Mouse (Mus musculus) spleen, postnatal 36 days (tissue): ENCODE results near the gene Lurap1.
A peak's percentile ranks its signal among the peaks of the same experiment; 100 is the strongest.

ENCODE experiments used
- DNase-seq, 2 experiments: peaks; one replicate each; pipeline ENCODE4 v3.0.0; 2022; ENCODE audit warnings: low spot score in 2 of 2, mixed read lengths in 1 of 2

Gene Lurap1

GRCm38 (mm10) chr4:116151238-116151637, at the start of gene Lurap1:
TSS of gene Lurap1 (minus strand) at chr4:116151338.
- no peak for DNase-seq

DNA sequence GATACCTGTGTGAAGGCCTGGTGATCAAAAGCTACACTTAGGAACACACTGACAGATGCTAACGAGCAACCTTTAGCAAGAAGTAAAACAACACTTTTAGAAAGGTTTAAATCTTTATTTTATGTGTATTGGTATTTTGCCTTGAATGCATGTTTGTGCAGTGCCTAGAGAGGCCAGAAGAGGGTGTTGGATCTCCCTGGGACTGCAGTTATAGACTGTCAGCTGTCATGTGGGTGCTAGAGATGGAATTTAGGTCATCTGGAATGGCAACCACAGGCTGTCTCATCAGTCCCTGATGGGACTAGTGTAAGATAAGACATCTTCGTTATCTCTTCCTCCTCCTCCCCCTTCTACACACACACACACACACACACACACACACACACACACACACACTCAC, 47.3 kb upstream of the Lurap1 start:
- DNase-seq = no peak

DNA sequence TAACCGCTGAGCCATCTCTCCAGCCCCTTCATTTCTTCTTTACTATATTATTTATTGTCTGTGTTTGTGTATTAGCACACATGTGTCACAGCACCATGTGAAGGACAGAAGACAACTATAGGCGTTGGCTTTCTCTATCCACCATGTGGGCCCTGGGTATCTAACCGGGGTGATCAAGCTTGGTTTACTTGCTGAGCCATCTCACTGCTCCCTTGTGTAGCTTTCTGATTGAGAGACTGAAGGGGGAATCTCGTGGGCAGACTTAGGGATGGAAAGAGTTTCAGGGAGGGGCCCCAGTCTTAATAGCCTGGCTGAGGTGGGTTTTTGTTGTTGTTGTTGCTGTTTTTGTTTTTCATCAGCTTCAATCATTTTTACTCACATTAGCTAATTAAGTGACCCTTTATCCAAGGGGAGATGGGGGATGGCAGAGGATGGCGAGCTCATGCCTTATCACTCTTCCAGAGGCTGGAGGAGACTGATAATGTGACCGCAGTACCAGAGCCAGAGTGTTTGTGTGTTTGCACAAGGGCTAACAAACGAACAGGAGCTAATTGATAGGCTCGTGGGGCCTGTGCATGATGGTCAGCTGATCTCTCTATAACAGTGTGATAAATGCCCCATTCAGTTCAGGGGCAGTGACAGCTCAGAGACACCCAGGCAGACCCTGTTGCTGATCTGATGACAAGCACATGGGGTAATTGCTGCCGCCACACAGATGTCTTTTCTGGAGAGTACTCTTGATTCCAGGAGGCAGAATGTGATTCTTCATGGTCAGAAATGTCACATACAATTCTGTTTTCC, 42.6 kb upstream of the Lurap1 start:
- DNase-seq = peak; percentile 8 to 31

DNA sequence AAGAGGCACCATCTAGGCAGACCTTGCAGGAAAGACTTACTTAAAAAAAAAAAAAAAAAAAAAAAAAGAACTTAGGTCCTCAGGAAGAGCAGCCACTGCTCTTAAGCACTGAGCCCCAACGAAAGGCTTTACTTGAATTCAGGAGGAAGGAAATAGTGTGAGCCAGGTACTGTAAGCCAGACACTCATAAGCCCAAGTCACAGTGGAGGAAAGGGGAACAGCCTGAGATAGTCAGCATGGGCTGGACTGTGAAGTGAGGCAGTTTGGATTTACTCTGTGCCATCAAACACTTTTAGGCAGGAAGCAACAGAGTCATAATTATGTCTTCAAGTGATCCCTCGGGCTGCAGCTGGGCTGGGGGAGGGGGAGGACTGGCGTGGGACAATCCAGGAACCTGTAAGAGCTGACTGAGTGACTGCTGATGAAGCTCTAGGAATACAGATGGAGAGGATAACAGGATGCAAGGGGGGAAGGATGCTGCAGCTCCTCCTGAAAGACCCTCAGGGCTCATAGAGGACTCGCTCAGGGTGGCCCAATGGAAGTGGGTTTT, 41.2 kb upstream of the Lurap1 start:
- DNase-seq = no peak

DNA sequence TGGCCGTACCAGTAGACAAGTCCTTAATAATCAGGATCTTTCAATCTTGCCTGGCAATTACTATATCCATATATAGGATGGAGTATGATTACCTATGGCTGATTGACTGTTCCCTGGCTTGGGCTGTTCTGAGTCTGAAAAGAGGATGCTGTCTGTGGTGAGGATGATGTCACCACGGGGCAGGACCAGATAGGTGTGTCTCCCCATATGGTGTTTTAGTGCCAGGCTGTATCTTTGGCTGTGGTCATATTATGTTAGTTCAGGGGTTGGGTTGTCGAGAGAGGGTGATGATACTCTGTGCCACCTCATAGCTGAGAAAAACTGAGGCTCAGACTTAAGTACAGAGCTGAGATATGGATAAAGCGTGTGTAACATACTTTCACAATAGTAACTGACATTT, 33.9 kb upstream of the Lurap1 start:
- DNase-seq = no peak

DNA sequence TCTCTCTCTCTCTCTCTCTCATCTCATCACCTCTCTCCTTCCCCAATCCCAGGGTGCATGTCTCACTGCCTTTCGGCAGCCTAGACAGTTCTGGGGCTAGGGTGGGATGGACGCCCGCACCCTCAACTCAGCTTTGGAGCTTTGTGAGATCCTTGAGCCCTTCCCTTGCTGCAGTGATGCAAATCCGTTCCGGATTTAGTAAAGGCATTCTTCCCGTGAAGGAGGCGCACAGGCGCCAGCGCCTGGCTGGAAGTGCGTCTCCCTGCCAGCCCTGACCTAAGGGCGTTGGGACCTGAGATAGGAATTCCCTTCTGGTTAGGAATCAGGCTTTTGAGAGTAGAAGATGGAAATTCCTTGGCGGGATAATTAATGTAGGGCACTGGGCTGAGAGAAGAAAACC, 31.6 kb upstream of the Lurap1 start:
- no peak for DNase-seq

GRCm38 (mm10) chr4:116182079-116182478, 30.9 kb upstream of the Lurap1 start:
- DNase-seq = no peak

DNA sequence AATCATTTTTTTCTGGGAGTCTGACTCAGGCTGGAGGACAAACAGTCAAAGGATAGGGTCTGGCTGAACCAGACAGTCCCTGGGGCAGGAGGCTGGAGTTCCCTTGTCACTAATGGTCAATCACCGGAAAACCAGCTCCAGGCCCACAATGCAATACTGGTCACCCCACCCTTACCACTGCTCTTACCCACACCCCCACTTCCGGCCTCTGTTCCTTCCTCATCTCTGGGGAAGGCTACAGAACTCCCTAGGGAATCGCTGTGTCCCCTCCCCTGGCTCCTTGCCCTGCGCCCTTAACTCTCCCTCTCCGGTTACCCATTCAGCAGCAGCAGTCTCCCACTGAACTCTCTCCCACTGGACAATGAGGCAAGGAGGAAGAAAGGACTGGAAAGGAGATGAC, 26.0 kb upstream of the Lurap1 start:
- DNase-seq = peak; percentile 65 to 70

DNA sequence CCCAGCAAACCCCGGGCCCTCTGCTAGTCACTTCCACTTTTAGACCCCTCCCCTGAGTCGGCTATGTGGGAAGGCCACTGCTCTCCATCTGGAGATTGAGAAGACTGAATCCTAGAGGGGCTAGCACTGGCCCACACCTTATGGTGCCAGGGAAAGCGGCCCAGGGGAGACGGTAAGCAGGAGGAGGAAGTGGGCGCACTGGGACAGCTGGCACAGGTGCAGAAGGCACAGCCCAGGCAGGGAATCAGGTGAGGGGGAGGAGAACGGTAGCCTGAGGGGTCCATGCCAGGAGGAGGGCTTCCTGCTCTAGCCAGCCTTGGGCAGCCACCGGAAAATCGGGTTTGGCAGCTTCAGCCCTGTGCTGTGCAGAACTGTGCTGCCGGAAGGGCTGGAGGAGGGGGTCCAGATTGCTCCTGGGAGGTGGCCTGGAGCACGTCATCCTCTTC, 25.4 kb upstream of the Lurap1 start:
- peak; percentile 27 to 28 for DNase-seq

- DNase-seq = no peak
Measured at GRCm38 (mm10) chr4:116175711-116176542, 24.8 kb upstream of the Lurap1 start.

DNA sequence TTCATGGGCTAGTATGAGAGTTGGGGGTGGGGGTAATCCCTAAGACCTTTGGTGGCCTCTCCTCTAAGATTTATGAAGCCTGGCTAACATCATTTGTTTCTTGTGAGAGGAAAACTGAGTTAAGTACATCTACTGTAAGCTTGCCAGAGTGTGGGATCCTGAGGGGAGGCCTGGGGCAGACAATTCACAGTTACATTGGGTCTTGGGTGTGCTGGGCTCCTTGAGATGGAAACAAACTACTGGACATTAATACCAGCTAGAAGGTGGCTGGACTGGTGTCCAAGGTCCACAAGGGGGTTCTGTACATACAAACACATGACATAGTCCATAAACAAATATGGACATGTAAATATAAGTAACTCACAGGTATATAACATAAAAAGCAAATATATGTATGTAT, 24.0 kb upstream of the Lurap1 start:
- DNase-seq = no peak

GRCm38 (mm10) chr4:116174466-116175116, 23.5 kb upstream of the Lurap1 start:
- no peak for DNase-seq

DNA sequence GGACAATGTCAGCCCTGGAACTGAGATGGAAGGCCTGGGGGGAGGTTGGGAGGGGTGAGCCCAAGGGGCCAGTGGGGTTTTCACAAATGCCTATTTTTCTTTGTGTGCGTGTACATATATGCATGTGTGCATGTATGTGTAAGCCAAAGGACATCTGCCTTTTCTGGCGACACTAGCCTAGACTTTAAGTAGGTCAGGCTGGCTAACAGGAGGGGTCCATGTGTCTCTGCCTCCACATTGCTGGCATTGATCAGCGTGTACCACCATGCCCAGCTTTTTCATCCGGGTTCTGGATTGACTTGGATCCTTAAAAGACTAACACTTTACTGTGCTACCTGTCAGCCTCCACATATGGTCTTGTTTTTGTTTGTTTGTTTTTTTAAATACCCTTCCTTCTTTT, 22.6 kb upstream of the Lurap1 start:
- no peak for DNase-seq

DNA sequence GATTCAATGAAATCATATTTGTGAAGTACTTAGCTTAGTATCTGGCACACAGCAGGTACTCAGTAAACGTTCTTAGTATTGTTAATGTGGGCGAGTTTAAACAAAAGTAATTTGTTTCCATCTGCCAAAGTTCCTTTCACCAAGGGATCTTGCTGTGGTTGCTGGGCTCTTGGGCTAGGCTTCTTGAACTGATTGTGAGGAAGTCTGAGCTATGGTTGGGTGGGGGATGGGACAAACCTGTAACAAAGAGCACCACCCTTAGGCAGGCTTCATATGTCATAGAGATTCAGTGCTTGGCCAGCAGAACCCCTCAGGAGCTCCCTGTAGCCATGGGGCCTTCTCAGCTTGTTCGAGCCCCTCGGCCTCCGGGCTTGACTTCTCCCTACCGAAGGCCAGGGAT, 21.9 kb upstream of the Lurap1 start, which contains the start of the genes 1700042G07Rik and Gm49337:
Gene 1700042G07Rik (plus strand): TSS at position 301 of the 400 bp plus-strand sequence.
Gene Gm49337 (plus strand): TSS at position 313 of the 400 bp plus-strand sequence.
- DNase-seq = no peak

DNA sequence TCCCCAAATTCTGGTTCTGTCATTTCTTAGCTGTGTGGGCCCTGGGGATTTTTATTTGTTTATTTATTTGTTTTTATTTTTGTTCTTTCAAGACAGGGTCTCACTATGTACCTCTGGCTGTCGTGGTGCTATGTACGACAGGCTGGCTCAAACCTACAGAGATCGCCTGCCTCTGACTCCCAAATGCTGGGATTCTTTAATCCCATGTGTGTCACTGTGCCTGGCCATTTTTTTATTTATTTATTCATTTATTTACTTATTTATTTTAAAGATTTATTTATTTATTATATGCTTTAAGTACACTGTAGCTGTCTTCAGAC, 18.2 kb upstream of the Lurap1 start:
- DNase-seq = no peak

DNA sequence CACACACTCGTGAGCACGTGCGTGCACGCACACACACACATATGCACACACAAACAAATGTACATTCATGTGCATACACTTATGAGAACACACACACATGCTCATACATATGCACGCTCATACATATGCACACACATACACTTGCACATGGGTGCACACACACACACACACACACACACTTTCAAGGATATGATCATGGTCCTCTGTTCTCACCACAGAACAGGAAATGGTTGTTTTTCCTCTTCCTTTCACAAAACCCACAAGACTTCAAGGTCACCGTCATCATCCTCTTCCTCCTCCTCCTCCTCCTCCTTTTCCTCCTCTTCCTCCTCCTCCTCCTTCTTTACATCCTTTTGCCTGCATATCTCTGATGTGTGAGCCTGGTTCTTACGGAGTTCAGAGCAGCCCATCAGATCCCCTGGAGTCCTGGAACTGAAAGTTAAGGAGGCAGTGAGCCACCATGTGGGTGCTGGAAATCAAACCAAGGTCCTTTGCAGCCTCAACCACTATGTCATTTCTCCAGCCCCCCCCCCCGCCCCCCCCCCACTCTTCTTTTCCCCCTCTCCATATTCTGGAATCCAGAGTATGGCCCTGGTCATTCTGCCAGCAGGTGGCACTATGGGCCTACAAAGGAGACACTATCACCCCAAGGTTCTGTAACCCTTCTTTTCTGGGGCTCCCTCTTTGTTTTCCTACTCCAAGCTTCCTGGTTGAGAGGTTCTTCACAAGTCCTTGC, 17.6 kb upstream of the Lurap1 start:
- peak; percentile 47 to 59 for DNase-seq

DNA sequence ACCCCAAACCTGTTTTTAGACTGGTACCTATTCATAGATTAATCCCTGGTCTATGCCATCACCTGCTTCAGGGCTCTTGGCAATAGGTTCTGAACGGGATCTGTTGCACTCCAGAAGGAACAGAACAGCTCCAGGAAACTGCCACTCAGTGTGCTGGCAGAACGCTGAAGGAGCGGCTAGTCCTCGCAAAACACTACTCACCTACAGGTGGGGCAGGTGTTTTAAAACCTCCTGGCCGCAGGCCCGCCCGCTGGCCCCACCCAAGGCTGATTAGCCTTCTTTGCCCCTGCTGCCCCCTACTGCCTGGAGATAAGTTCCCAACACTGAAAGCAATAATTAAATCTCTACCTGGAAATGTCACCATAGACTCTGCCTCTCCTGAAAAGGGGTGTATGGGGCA, 16.3 kb upstream of the Lurap1 start, which contains the start of gene Tspan1:
Gene Tspan1 (minus strand): TSS at position 198 of the 400 bp plus-strand sequence.
- DNase-seq = no peak

DNA sequence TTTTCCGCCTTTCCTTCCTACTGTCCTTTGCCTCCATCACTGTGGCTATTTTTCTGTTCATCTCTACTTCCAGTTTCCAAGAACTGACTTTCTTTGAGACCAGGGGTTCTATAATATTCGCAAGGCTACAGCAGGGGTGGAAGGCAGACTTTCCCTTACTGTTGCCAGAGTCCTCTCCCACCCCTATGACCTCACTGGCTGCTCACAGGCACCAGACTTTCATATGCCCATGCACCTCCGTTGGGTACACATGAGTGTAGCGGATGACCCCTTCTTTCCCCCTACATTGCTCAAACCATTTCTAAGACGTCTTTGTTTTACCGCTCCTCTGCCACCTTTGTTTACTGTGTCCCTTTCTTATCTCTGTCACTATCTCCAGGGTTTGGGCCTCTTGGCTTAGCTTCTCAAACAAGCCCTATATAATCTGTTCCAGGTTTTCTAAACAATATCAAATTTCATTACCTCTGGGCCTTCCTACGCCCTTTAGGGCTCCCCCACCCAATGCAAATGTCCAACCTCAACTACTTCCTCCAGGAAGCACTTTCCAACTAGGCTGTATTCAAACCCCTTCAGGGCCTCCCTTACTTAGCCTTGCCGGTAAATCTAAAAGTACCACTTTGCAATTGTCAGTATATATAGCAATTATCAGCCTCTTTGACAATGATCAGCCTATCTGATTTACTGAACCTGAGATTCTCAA, 14.7 kb upstream of the Lurap1 start:
- DNase-seq = no peak

DNA sequence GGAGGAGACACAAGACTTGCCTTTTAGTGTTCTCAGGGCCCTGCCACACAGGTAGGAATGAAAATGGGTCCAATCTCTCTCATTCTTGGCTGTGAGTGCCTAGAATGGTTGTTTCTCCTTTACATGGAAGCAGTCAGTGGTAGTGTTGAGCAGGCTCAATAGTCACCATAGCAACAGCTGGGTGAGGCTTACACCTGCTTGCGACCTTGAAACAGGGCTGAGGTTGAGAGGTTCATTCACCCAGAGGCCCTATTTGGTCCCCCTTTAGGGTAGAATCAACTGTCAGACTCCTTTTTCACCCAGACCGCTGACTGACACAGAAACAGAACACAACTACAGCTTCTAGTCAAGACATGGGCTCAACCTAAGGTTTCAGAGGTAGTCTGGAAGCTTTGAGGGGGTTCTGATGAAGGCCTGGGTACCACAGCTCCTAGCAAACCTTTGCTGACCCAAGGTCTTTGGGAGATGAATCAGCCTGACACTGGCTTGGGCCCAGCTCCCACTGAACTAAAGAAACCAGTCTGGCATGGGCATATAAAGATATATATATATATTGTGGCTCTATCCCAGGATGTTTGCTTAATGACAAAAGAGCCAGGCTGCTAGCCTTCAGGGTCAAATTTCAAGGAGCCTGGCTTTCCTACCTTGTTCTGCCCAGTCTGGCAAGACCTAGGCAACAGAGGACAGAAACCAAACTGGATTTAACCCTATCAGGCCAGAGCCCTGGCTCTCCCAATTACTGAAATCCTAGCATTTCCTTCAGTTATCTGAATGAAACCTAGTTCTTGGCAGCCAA, 13.8 kb upstream of the Lurap1 start:
- DNase-seq = no peak

DNA sequence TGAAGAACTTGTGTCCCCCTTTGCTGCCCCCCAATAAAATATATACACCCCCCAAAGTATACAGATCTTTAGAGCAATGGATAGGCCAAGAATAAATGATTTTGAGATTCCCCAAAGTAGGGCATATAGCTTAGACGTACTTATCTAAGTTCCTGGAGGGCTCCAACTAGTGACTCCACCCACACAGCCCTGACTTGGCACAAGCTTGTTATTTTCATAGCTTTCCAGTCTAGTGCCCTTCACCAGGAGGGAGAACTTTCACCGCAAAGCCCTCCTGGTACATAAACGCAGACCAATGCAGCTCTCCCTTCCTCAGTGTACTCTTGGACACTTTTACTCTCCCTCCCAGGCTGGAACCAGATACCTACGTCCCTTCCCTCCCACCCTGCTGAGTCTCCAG, 11.0 kb upstream of the Lurap1 start:
- DNase-seq = no peak
